Mouse (Mus musculus) heart, postnatal 0 days (tissue): ENCODE measurements around the gene Gm49027.

Experiments
- CTCF ChIP-seq: IDR thresholded peaks from 2 replicates; pipeline ENCODE4 v1.5.1; 2016; ENCODE audit warnings: antibody characterized with exemption, control low read depth, low read depth
- EP300 ChIP-seq: IDR thresholded peaks from 2 replicates; pipeline ENCODE4 v1.6.1; 2016; ENCODE audit warnings: antibody characterized with exemption, low read depth

GRCm38 (mm10) chr5:123561128-123561527 is 35.8 kb upstream of the Gm49027 start:
- TF ChIP-seq CTCF, result no peak
- no peak for TF ChIP-seq EP300
